Mouse (Mus musculus) G1E (cell line): Measurements from ENCODE around the gene Pth2r. TPM values are rescaled to one million over a fixed set of nuclear protein-coding genes. Genes with fewer than 3 reads are reported as not detected.

Source experiments
- ATAC-seq: 2 replicates; pipeline ENCODE4 v1.8.0; 2016; ENCODE audit warnings: mild to moderate bottlenecking; ENCODE audit not compliant: insufficient number of reproducible peaks, poor library complexity, low FRiP score, severe bottlenecking; ENCODE audit errors: extremely low read depth
- DNase-seq: peaks from one replicate; pipeline ENCODE4 v3.0.0; 2012; ENCODE audit warnings: low spot score
- H3K27me3 ChIP-seq: 2 replicates; pipeline ENCODE4 v1.6.1; 2012; ENCODE audit warnings: mild to moderate bottlenecking, low read length, inconsistent platforms; ENCODE audit not compliant: insufficient read depth
- H3K36me3 ChIP-seq: replicated peaks from 2 replicates; pipeline ENCODE3; 2012; ENCODE audit warnings: mild to moderate bottlenecking, inconsistent platforms
- H3K4me1 ChIP-seq: 2 replicates; pipeline ENCODE4 v1.6.1; 2012; ENCODE audit warnings: low read depth, low read length, inconsistent platforms, mixed read lengths; ENCODE audit not compliant: insufficient read depth
- H3K4me3 ChIP-seq: 2 replicates; pipeline ENCODE4 v1.5.1; 2012; ENCODE audit warnings: low read depth, mild to moderate bottlenecking, inconsistent platforms, low read length, moderate library complexity, mixed read lengths
- H3K9me3 ChIP-seq: replicated peaks from 2 replicates; pipeline ENCODE4 v1.6.1; 2012; ENCODE audit warnings: inconsistent platforms
- CTCF ChIP-seq: IDR thresholded peaks from 2 replicates; pipeline ENCODE4 v1.5.1; 2012; ENCODE audit warnings: low read depth, low read length, inconsistent platforms, mixed read lengths
- GATA1 ChIP-seq: IDR thresholded peaks from 2 replicates; pipeline ENCODE4 v1.6.1; 2012; ENCODE audit warnings: borderline replicate concordance, low read length, inconsistent platforms, mixed read lengths
- GATA2 ChIP-seq: IDR thresholded peaks from 2 replicates; pipeline ENCODE4 v1.6.1; 2012; ENCODE audit warnings: low read depth, low read length, inconsistent platforms, borderline replicate concordance
- POLR2AphosphoS5 ChIP-seq: IDR thresholded peaks from 2 replicates; pipeline ENCODE4 v1.6.1; 2012; ENCODE audit warnings: low read depth, low read length, inconsistent platforms; ENCODE audit not compliant: insufficient replicate concordance
- TAL1 ChIP-seq: conservative IDR thresholded peaks from 2 replicates; pipeline ENCODE4 v1.6.1; 2012; ENCODE audit warnings: low read depth, low read length, inconsistent platforms, mixed read lengths
- polyA plus RNA-seq: library from polyadenylated mRNA; stranded (reverse); fragments of >175 nt; gene quantifications from 2 replicates; pipeline ENCODE4 v1.2.3, GENCODE M21; 2012
- total RNA-seq, 2 experiments: library from RNA; stranded (forward) in 1 of 2; stranded (reverse) in 1 of 2; fragments of 200-1000 nt in 1 of 2; fragments of >200 nt in 1 of 2; fragmentation: Nextera tagmentation in 1 of 2; gene quantifications; 2 replicates each; pipeline ENCODE4 v1.2.3; 2014 to 2017

Gene Pth2r
- total and polyA plus RNA-seq, 3 experiments, result not detected

GRCm38 (mm10) chr1:65311214-65311933, 29.5 kb downstream of the Pth2r start:
- Histone ChIP-seq H3K27me3 (peaks cover 24% of the 10 kb centered on the region), H3K36me3 (no peaks in the 10 kb centered on the region), H3K4me3 (no peak overlapping the region), H3K9me3 (no peaks in the 10 kb centered on the region), H3K4me1 (no peaks in the 10 kb centered on the region)
- no peak for TF ChIP-seq TAL1
- TF ChIP-seq GATA1, result no peak
- no peak for TF ChIP-seq GATA2
- TF ChIP-seq POLR2AphosphoS5, result no peak
- no peak for TF ChIP-seq CTCF
- ATAC-seq (no peak), DNase-seq (no peak)

- H3K9me3 ChIP-seq, result no peaks in the 10 kb centered on the region
- no peak for ATAC-seq
- peaks cover 28% of the 10 kb centered on the region for H3K27me3 ChIP-seq
- DNase-seq, result no peak
- H3K4me1 ChIP-seq, result no peaks in the 10 kb centered on the region
- H3K4me3 ChIP-seq, result no peak overlapping the region
- no peak for TF ChIP-seq GATA1
- TF ChIP-seq GATA2, result no peak
- TF ChIP-seq POLR2AphosphoS5, result no peak
- no peak for TF ChIP-seq TAL1
- no peak for TF ChIP-seq CTCF
- H3K36me3 ChIP-seq, result no peaks in the 10 kb centered on the region
Measured at GRCm38 (mm10) chr1:65312118-65312517, 30.3 kb downstream of the Pth2r start.

GRCm38 (mm10) chr1:65312896-65313295, 31.0 kb downstream of the Pth2r start:
- TF ChIP-seq GATA2 (no peak), TAL1 (no peak), CTCF (no peak), GATA1 (no peak), POLR2AphosphoS5 (no peak)

DNA sequence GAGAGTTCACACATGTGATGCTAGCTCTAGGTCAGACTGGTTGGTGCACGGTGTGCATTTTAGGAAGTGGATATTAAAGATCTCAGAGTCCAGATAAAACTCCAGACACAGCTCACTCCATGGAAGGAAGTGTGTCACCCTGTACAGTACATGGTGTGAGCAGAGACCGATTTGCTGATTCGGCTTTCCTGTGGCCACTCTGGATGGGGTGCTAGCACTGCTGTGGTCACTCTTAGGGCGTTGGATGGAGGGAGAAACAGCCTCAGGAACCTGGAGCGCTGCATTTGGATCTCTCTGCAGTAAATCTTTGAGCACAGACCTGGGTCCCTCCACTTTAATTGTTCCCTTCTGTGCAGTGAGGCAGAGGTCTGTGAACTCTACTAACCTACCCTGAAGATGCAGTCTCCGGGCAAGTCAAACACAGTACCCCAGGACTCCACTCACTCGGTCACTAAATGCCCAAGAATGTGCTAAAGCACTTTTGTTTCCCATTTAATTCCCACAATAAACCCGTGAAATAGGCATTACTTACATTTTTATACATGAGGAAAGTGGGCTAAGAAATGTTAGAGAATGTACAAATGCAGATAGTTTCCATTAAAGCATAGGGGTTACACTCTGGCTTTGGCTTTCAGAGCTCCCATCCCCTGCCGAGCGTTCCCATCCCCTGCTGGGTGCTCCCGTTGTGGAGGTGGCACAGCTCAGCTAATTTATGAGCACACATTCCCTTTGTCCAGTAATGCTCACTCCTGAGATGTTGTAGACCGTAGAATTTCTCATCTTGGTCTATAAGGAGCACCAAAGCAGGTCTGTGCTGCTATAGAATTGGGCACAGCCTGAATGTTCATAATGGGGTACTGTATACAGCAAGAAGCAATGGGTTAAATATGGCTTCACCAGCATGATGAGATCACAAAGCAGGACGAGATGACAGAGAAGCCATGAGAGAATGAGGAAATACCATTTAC, 32.5 kb downstream of the Pth2r start:
- no peaks in the 10 kb centered on the region for H3K36me3 ChIP-seq
- DNase-seq (no peak), ATAC-seq (no peak)
- H3K4me1 ChIP-seq, result no peaks in the 10 kb centered on the region
- TF ChIP-seq POLR2AphosphoS5 (no peak), CTCF (no peak), GATA2 (no peak), GATA1 (no peak)
- no peaks in the 10 kb centered on the region for H3K9me3 ChIP-seq
- H3K4me3 ChIP-seq, result no peak overlapping the region
- H3K27me3 ChIP-seq, result peaks cover 26% of the 10 kb centered on the region

More at GRCm38 (mm10) chr1:65312896-65313295, 31.0 kb downstream of the Pth2r start:
- no peaks in the 10 kb centered on the region for H3K9me3 ChIP-seq
- no peaks in the 10 kb centered on the region for H3K4me1 ChIP-seq
- DNase-seq (no peak), ATAC-seq (no peak)
- H3K36me3 ChIP-seq, result no peaks in the 10 kb centered on the region
- H3K27me3 ChIP-seq, result peaks cover 32% of the 10 kb centered on the region
- no peak overlapping the region for H3K4me3 ChIP-seq

- DNase-seq (no peak), ATAC-seq (no peak)
- peaks cover 26% of the 10 kb centered on the region for H3K27me3 ChIP-seq
- TF ChIP-seq GATA2 (no peak), TAL1 (no peak), CTCF (no peak)
- no peak overlapping the region for H3K4me3 ChIP-seq
- H3K9me3 ChIP-seq, result no peaks in the 10 kb centered on the region
- no peaks in the 10 kb centered on the region for H3K36me3 ChIP-seq
- no peaks in the 10 kb centered on the region for H3K4me1 ChIP-seq
Measured at GRCm38 (mm10) chr1:65315022-65315407, 33.2 kb downstream of the Pth2r start.

DNA sequence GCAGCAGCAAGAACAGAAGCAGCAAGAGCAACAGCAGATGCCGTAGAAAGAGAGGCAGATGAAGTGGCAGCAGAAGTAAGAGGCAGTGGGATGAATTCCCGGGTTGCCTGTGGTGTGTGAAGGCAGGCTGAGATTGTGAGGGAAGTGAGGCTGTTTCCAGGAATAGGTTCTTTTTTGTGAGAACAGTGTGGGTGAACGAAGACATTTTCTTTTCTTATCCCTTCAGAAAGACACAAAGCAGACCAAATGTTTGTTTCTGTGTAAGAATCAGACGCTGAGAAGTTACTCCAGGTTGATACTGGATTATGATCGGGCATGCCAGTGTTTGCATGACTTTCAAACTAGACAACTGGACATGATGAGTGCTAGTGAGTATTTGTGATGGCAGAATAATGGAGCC, 52.2 kb downstream of the Pth2r start:
- DNase-seq, result no peak
- no peak overlapping the region for H3K4me3 ChIP-seq
- no peaks in the 10 kb centered on the region for H3K4me1 ChIP-seq
- no peaks in the 10 kb centered on the region for H3K9me3 ChIP-seq
- no peak for ATAC-seq
- TF ChIP-seq GATA1 (no peak), POLR2AphosphoS5 (no peak), CTCF (no peak), TAL1 (no peak), GATA2 (no peak)
- H3K27me3 ChIP-seq, result peaks cover 14% of the 10 kb centered on the region; the same call in 1 of the 2 replicates
- no peaks in the 10 kb centered on the region for H3K36me3 ChIP-seq
